Mouse (Mus musculus): ENCODE measurements at regions not wholly inside any gene's neighbourhood (a gene's known extent, or its start where the extent isn't known, plus 50 kb on each side); places are given as distances from the start of the nearest gene placed in this dataset.
A peak's percentile ranks its signal among the peaks of the same experiment; 100 is the strongest.
"Not testable (repeated sequence)": the region's sequence is repeated elsewhere in the genome, so short reads cannot be mapped to it uniquely, and the experiment has no call there.

DNA sequence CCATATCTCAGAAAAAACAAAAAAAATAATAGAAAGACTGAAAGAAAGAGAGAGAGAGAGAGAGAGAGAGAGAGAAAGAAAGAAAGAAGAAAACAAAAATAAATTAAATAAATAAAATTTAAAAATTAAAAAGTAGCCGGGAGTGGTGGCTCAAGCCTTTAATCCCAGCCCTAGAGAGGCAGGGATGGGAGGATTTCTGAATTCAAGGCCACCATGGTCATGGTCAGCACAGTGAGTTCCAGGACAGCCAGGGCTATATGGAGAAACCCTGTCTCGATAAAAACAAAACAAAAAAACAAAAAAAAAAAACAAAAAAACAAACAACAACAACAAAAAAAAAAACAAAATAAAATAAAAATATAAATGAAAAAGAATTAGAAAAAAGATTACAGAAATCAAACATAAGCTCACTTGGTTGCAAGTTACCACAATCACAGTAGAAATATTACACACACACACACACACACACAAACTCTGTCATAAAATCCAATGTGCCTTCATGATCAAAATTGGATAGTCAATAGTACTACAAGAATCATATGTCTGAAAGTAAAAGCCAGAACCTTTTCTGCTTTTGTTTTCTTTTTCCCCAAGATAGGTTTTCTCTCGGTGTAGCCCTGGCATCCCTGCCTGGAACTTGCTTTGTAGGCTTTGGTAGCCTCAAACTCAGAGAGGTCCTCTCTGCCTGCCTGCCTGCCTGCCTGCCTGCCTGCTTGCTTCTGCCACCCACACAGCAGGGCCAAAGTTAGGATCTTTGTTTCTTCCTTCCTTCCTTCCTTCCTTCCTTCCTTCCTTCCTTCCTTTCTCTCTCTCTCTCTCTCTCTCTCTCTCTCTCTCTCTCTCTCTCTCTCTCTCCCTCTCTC, 476.1 kb upstream of the Olfr161 start:
- not testable (repeated sequence) for H3K4me1 ChIP-seq (ENCODE audit: control insufficient read depth, insufficient read depth, low read length); H3K9me3 ChIP-seq (replicated peaks; ENCODE audit: control insufficient read depth, low read length); H3K27ac ChIP-seq (ENCODE audit: low read length); H3K4me3 ChIP-seq (ENCODE audit: low read length); H3K9ac ChIP-seq (ENCODE audit: low read length); H3K27me3 ChIP-seq (ENCODE audit: control insufficient read depth, insufficient read depth, low read length); H3K36me3 ChIP-seq (ENCODE audit: control insufficient read depth, insufficient read depth); H3K4me2 ChIP-seq (ENCODE audit: low read depth, low read length)
- 61% methylated on average over 2 of the region's 3 CpGs for WGBS
- peak; percentile 94 for ATAC-seq (replicated peaks; ENCODE audit: extremely low read depth, insufficient read depth, low FRiP score)

DNA sequence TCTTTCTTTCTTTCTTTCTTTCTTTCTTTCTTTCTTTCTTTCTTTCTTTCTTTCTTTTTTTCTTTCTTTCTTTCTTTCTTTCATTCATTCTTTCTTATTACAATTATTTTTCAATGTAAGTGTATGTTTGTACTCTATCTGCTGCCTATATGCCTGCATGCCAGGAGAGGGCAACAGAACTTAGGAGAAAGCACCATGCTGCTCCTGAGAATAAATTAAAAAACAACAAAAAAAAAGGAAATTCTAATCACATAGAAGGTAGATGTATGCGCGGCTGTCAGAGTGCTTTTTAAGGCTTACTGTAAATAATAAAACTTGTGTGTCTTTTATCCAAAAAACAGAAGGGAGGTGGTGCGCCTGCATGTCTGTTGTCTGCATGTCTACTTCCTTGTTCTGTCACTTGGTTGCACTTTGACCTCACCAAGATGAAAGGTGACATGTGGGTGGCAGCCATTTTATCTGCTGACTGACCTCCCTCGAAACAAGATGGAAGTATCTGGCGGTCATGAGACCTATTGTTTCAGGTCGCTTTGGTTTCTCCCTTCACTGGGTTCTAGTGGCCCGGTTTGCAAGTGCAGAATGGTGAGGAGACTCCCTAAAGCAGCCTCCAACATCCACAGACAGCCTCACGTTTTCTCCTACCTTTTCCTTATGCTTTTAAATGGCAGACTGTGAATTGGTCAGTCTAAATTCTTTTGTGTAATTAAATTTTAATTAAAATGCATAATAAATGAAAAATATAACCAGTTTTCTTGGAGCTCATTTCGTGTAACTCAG, 475.3 kb upstream of the Olfr161 start:
- WGBS: 64% methylated on average over 8 of the region's 9 CpGs
- not testable (repeated sequence) for H3K4me1 ChIP-seq (ENCODE audit: control insufficient read depth, insufficient read depth, low read length); H3K9me3 ChIP-seq (replicated peaks; ENCODE audit: control insufficient read depth, low read length); H3K9ac ChIP-seq (ENCODE audit: low read length); H3K27me3 ChIP-seq (ENCODE audit: control insufficient read depth, insufficient read depth, low read length); H3K27ac ChIP-seq (ENCODE audit: low read length); H3K4me2 ChIP-seq (ENCODE audit: low read depth, low read length); H3K36me3 ChIP-seq (ENCODE audit: control insufficient read depth, insufficient read depth); H3K4me3 ChIP-seq (ENCODE audit: low read length)
- peak; percentile 77 for ATAC-seq (replicated peaks; ENCODE audit: extremely low read depth, insufficient read depth, low FRiP score)

DNA sequence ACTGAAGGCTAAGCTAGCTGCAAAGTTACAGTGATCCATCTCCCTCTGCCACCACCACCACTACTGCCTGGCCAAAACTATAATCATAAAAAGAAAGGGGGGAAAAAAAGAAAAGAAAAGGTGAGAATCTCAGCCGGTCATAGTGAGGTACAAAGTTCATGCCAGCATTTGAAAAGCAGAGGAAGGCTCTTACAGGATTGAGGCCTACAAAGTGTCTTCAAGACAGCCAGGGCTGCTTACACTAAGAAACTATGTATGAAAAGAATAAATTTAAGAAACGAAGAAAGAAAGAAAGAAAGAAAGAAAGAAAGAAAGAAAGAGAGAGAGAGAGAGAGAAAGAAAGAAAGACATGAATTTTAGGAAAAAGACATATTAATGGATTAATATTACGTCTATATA, 474.7 kb upstream of the Olfr161 start:
- H3K36me3 ChIP-seq (ENCODE audit: control insufficient read depth, insufficient read depth); H3K9me3 ChIP-seq (replicated peaks; ENCODE audit: control insufficient read depth, low read length); H3K4me2 ChIP-seq (ENCODE audit: low read depth, low read length); H3K27ac ChIP-seq (ENCODE audit: low read length); H3K9ac ChIP-seq (ENCODE audit: low read length); H3K4me3 ChIP-seq (ENCODE audit: low read length); ATAC-seq (replicated peaks; ENCODE audit: extremely low read depth, insufficient read depth, low FRiP score); H3K4me1 ChIP-seq (ENCODE audit: control insufficient read depth, insufficient read depth, low read length); H3K27me3 ChIP-seq (ENCODE audit: control insufficient read depth, insufficient read depth, low read length): not testable (repeated sequence)
- 63% methylated on average over 2 of the region's 3 CpGs for WGBS

DNA sequence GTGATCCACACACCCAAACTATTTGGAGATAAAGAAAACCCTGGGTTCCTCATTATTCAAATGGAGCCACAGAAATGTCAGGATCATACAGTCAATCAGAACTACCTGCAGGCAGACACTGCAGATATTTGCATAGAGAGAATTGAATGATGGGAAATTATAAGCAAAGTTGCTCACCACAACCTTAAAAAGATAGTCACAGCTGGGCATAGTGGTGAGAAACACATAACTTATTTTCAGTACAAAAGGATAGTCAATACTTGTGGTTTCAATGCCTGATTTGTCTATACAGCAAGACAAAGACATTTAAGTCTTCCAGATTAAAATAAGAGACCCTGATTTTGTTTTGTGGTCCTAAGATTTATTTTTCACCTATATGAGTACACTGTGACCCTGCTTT, 469.6 kb upstream of the Olfr161 start:
- not testable (repeated sequence) for H3K4me3 ChIP-seq (ENCODE audit: low read length); ATAC-seq (replicated peaks; ENCODE audit: extremely low read depth, insufficient read depth, low FRiP score); H3K4me1 ChIP-seq (ENCODE audit: control insufficient read depth, insufficient read depth, low read length); H3K9me3 ChIP-seq (replicated peaks; ENCODE audit: control insufficient read depth, low read length); H3K4me2 ChIP-seq (ENCODE audit: low read depth, low read length); H3K27me3 ChIP-seq (ENCODE audit: control insufficient read depth, insufficient read depth, low read length); H3K36me3 ChIP-seq (ENCODE audit: control insufficient read depth, insufficient read depth); H3K9ac ChIP-seq (ENCODE audit: low read length); H3K27ac ChIP-seq (ENCODE audit: low read length)

DNA sequence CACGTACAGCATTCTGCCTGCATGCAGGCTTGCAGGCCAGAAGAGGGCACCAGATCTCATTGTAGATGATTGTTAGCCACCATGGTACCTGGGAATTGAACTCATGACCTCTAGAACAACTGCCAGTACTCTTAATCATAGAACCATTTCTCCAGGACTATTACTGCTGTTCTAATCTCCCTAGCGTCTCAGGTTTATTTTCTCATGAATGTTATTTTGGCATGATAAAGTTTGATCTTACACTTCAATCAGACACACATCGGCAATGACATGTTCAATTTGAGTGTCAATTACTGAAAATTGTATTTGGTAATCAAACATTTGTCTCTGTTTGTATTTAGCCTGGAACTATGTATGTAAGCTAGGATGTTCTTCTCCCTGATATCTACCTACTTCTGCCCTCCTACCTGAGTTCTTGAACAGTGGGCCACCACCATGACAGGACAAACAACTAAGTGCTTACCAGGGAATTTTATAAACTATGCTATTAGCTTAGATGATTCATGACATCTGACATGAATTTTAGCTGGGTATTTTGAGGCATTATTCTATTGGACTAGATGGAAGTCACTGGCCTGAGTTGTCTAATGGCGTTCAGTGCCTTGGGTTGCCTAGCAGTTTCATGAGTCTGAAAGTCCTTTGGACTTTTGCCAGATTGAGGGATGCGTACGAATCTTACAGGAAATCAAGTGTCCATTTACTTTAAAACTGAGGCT, 468.5 kb upstream of the Olfr161 start:
- H3K4me2 ChIP-seq (ENCODE audit: low read depth, low read length); H3K27ac ChIP-seq (ENCODE audit: low read length); H3K4me3 ChIP-seq (ENCODE audit: low read length); H3K27me3 ChIP-seq (ENCODE audit: control insufficient read depth, insufficient read depth, low read length); H3K4me1 ChIP-seq (ENCODE audit: control insufficient read depth, insufficient read depth, low read length); H3K9me3 ChIP-seq (replicated peaks; ENCODE audit: control insufficient read depth, low read length); H3K9ac ChIP-seq (ENCODE audit: low read length); H3K36me3 ChIP-seq (ENCODE audit: control insufficient read depth, insufficient read depth): not testable (repeated sequence)
- ATAC-seq (replicated peaks; ENCODE audit: extremely low read depth, insufficient read depth, low FRiP score): 0 out of 2 replicates have a peak, but pooled peaks have one; percentile 53
- 40% methylated on average over 4 of the region's 6 CpGs for WGBS

DNA sequence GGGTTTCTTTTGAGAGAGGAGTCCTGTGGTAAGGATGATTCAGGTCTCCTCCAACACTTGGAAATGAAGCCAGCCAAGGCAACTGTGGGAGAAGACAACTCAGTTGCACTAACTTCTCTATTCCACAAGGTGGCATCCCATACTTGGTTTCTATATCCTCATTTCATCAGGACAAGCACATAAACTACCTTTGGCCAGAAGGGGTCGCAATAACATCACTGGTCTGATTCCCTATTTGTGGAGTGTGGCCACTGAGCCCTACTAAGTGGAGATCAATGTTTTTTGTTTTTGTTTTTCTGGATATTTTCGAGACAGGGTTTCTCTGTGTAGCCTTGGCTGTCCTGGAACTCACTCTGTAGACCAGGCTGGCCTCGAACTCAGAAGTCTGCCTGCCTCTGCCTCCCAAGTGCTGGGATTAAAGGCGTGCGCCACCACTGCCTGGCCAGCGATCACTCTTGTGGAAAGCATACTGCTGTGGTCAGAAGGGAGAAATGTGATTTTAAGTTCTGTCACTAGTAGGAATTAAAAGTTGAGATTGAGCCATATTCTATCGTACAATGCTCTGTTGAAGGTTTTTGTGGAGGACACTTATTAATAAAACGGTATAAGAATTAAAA, 467.9 kb upstream of the Olfr161 start:
- ATAC-seq (replicated peaks; ENCODE audit: extremely low read depth, insufficient read depth, low FRiP score): not testable (repeated sequence)

DNA sequence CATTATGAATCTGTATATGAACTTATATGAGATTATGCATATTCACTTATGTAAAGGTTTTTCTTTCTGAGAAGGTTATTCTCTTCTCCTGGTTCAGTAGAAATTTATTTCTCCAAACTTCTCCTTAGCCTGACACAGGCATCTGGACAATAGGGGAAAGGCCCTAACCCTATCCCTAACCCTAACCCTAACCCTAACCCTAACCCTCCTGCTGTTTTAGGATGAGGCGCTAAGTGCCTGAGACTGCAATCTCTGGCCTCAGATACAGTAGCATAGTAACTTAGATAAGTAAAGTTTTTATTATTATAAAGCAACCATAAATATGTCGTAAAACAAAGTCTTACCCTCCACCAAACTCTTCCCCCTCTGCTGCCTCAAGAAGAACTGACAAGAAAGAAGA, 463.5 kb upstream of the Olfr161 start:
- H3K27ac ChIP-seq (ENCODE audit: low read length); H3K4me3 ChIP-seq (ENCODE audit: low read length); H3K36me3 ChIP-seq (ENCODE audit: control insufficient read depth, insufficient read depth); ATAC-seq (replicated peaks; ENCODE audit: extremely low read depth, insufficient read depth, low FRiP score); H3K27me3 ChIP-seq (ENCODE audit: control insufficient read depth, insufficient read depth, low read length); H3K9me3 ChIP-seq (replicated peaks; ENCODE audit: control insufficient read depth, low read length); H3K4me2 ChIP-seq (ENCODE audit: low read depth, low read length); H3K9ac ChIP-seq (ENCODE audit: low read length); H3K4me1 ChIP-seq (ENCODE audit: control insufficient read depth, insufficient read depth, low read length): not testable (repeated sequence)
- WGBS: 34% methylated on average over 2 of the region's 2 CpGs

More for the DNA sequence above, 467.9 kb upstream of the Olfr161 start:
- H3K9me3 ChIP-seq (replicated peaks; ENCODE audit: control insufficient read depth, low read length); H3K4me1 ChIP-seq (ENCODE audit: control insufficient read depth, insufficient read depth, low read length); H3K27me3 ChIP-seq (ENCODE audit: control insufficient read depth, insufficient read depth, low read length); H3K27ac ChIP-seq (ENCODE audit: low read length); H3K4me2 ChIP-seq (ENCODE audit: low read depth, low read length); H3K9ac ChIP-seq (ENCODE audit: low read length); H3K4me3 ChIP-seq (ENCODE audit: low read length); H3K36me3 ChIP-seq (ENCODE audit: control insufficient read depth, insufficient read depth): not testable (repeated sequence)
- 54% methylated on average over 8 of the region's 8 CpGs for whole genome bisulfite sequencing
